Mouse (Mus musculus) testis, adult 2 months (tissue): ENCODE measurements around the gene Cebpzos. TPM values are rescaled to one million over a fixed set of nuclear protein-coding genes. Genes with fewer than 3 reads are reported as not detected.

Experiments used
- H3K27ac ChIP-seq: fragments of 200-500 bp; 2 replicates; pipeline ENCODE4 v1.5.1; 2012; ENCODE audit warnings: low read depth, low read length; ENCODE audit not compliant: control insufficient read depth, insufficient read depth
- H3K27me3 ChIP-seq: fragments of 200-500 bp; 2 replicates; pipeline ENCODE4 v1.6.1; 2012; ENCODE audit warnings: mild to moderate bottlenecking, low read length, moderate library complexity; ENCODE audit not compliant: control insufficient read depth, insufficient read depth
- H3K36me3 ChIP-seq: fragments of 200-500 bp; 2 replicates; pipeline ENCODE4 v1.6.1; 2012; ENCODE audit warnings: mild to moderate bottlenecking, low read length; ENCODE audit not compliant: control insufficient read depth, insufficient read depth
- H3K4me1 ChIP-seq: fragments of 200-500 bp; 2 replicates; pipeline ENCODE4 v1.6.1; 2012; ENCODE audit warnings: low read length; ENCODE audit not compliant: control insufficient read depth, insufficient read depth
- H3K4me3 ChIP-seq: fragments of 200-500 bp; 2 replicates; pipeline ENCODE4 v1.5.1; 2012; ENCODE audit warnings: low read depth, mild to moderate bottlenecking, low read length, moderate library complexity, mixed read lengths; ENCODE audit not compliant: control insufficient read depth
- CTCF ChIP-seq: fragments of 200-500 bp; IDR thresholded peaks from 2 replicates; pipeline ENCODE4 v1.5.1; 2012; ENCODE audit warnings: low read depth, mild to moderate bottlenecking, inconsistent platforms, low read length, moderate library complexity; ENCODE audit not compliant: control insufficient read depth, insufficient read depth, insufficient replicate concordance
- polyA plus RNA-seq: library from polyadenylated mRNA; depleted of rRNA; stranded (reverse); fragments of >200 nt; gene quantifications from 2 replicates; pipeline ENCODE4 v1.2.3, GENCODE M21; 2012; rRNA removed

Gene Cebpzos
- polyA plus RNA-seq, 1 experiment = 11.7 TPM

DNA sequence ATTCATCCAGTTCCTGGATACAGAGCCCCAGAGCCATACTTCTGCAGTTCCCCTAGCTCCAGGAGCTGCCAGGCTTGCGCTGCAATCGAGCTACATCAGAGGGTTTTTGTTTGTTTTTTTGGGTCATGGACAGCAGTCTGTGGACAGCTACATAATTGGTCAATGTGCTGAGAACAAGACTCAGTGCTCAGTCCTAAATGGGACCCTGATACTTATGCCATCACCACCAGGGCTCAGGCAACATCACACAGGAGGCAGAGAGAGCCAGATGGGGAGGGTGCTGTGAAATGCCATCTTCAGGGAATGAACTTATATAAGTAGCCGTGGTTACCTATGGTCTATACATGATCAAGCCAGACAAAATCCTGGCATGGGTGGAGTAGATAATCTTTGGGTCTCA is 52.2 kb downstream of the Cebpzos start:
- Histone ChIP-seq H3K36me3 (no peaks in the 10 kb centered on the region), H3K4me3 (no peak overlapping the region), H3K27ac (no peak overlapping the region), H3K4me1 (no peaks in the 10 kb centered on the region), H3K27me3 (no peaks in the 10 kb centered on the region)
- no peak for TF ChIP-seq CTCF

Other genes with a start within 250 kb of the Cebpzos start
- gene Strn, start 179.3 kb upstream of the Cebpzos start, polyA plus RNA-seq = 7.1 and 7.9 TPM in 2 replicates
- gene Heatr5b, start 81.1 kb upstream of the Cebpzos start, polyA plus RNA-seq = 14.8 and 16.1 TPM in 2 replicates
- gene Gpatch11, start 80.9 kb upstream of the Cebpzos start, polyA plus RNA-seq = 12.6 and 17.3 TPM in 2 replicates
- gene Eif2ak2, start 33.9 kb upstream of the Cebpzos start, polyA plus RNA-seq = 3.8 and 4.1 TPM in 2 replicates
- 0.17 and 0.25 TPM in 2 replicates for gene Sult6b1, start 9.5 kb upstream of the Cebpzos start, polyA plus RNA-seq
- gene Cebpz, start 20.6 kb downstream of the Cebpzos start, polyA plus RNA-seq = 4.5 and 6.2 TPM in 2 replicates
- gene Ndufaf7, start 20.6 kb downstream of the Cebpzos start, polyA plus RNA-seq = 16.1 and 16.2 TPM in 2 replicates
- gene Prkd3, start 104.3 kb downstream of the Cebpzos start, polyA plus RNA-seq = 3.2 and 4.2 TPM in 2 replicates
- gene Qpct, start 135.4 kb downstream of the Cebpzos start, polyA plus RNA-seq = 19.9 and 30.7 TPM in 2 replicates